Mouse (Mus musculus): ENCODE results near the gene Osbpl10. TPM values are rescaled to one million over a fixed set of nuclear protein-coding genes. Genes with fewer than 3 reads are reported as not detected.
A peak's percentile ranks its signal among the peaks of the same experiment; 100 is the strongest.

The Osbpl10 gene
- polyA plus RNA-seq, 1 experiment from 2014 or later = 0.90 TPM

- Histone ChIP-seq H3K9me3 (replicated peaks; ENCODE audit: control insufficient read depth, low read length) (no peaks in the 10 kb centered on the region), H3K4me3 (ENCODE audit: low read depth, low read length) (no peak overlapping the region), H3K36me3 (replicated peaks; ENCODE audit: control insufficient read depth, insufficient read depth, low read depth, low read length) (no peaks in the 10 kb centered on the region), H3K4me2 (ENCODE audit: low read depth, low read length) (no peak overlapping the region), H3K4me1 (ENCODE audit: control insufficient read depth, insufficient read depth, low read length) (no peaks in the 10 kb centered on the region), H3K27ac (replicated peaks; ENCODE audit: low read depth, low read length) (no peak overlapping the region), H3K9ac (replicated peaks; ENCODE audit: low read length) (no peak overlapping the region), H3K27me3 (ENCODE audit: control insufficient read depth, insufficient read depth, low read length) (no peaks in the 10 kb centered on the region)
- WGBS = 64% methylated on average over 3 of the region's 3 CpGs
- ATAC-seq (replicated peaks; ENCODE audit: insufficient number of reproducible peaks, low FRiP score, low TSS enrichment, low read depth) (no peak), DNase-seq (ENCODE audit: low spot score) (no peak)
Measured at GRCm38 (mm10) chr9:115137858-115138257, 159.5 kb downstream of the Osbpl10 start.

GRCm38 (mm10) chr9:115139597-115140332 lies 161.4 kb downstream of the Osbpl10 start:
- Histone ChIP-seq H3K9me3 (replicated peaks; ENCODE audit: control insufficient read depth, low read length) (no peaks in the 10 kb centered on the region), H3K27ac (replicated peaks; ENCODE audit: low read depth, low read length) (no peak overlapping the region), H3K36me3 (replicated peaks; ENCODE audit: control insufficient read depth, insufficient read depth, low read depth, low read length) (no peaks in the 10 kb centered on the region), H3K27me3 (ENCODE audit: control insufficient read depth, insufficient read depth, low read length) (no peaks in the 10 kb centered on the region), H3K4me2 (ENCODE audit: low read depth, low read length) (no peak overlapping the region), H3K4me1 (ENCODE audit: control insufficient read depth, insufficient read depth, low read length) (no peaks in the 10 kb centered on the region), H3K4me3 (ENCODE audit: low read depth, low read length) (no peak overlapping the region), H3K9ac (replicated peaks; ENCODE audit: low read length) (no peak overlapping the region)
- no peak for ATAC-seq (replicated peaks; ENCODE audit: insufficient number of reproducible peaks, low FRiP score, low TSS enrichment, low read depth)
- 83% methylated on average over 14 of the region's 14 CpGs for WGBS
- no peak for DNase-seq (ENCODE audit: low spot score)

- H3K27me3 ChIP-seq (ENCODE audit: control insufficient read depth, insufficient read depth, low read length) = no peaks in the 10 kb centered on the region
- no peak overlapping the region for H3K27ac ChIP-seq (replicated peaks; ENCODE audit: low read depth, low read length)
- no peak for DNase-seq (ENCODE audit: low spot score)
- no peaks in the 10 kb centered on the region for H3K9me3 ChIP-seq (replicated peaks; ENCODE audit: control insufficient read depth, low read length)
- H3K4me3 ChIP-seq (ENCODE audit: low read depth, low read length) = no peak overlapping the region
- no peak overlapping the region for H3K9ac ChIP-seq (replicated peaks; ENCODE audit: low read length)
- no peaks in the 10 kb centered on the region for H3K4me1 ChIP-seq (ENCODE audit: control insufficient read depth, insufficient read depth, low read length)
- no peak for ATAC-seq (replicated peaks; ENCODE audit: insufficient number of reproducible peaks, low FRiP score, low TSS enrichment, low read depth)
- H3K36me3 ChIP-seq (replicated peaks; ENCODE audit: control insufficient read depth, insufficient read depth, low read depth, low read length) = no peaks in the 10 kb centered on the region
- H3K4me2 ChIP-seq (ENCODE audit: low read depth, low read length) = no peak overlapping the region
- WGBS = 92% methylated on average over 5 of the region's 5 CpGs
Measured at GRCm38 (mm10) chr9:115147141-115147540, 168.8 kb downstream of the Osbpl10 start.

- H3K36me3 ChIP-seq (replicated peaks; ENCODE audit: control insufficient read depth, insufficient read depth, low read depth, low read length) = no peaks in the 10 kb centered on the region
- no peaks in the 10 kb centered on the region for H3K27me3 ChIP-seq (ENCODE audit: control insufficient read depth, insufficient read depth, low read length)
- no peak for DNase-seq (ENCODE audit: low spot score)
- H3K4me3 ChIP-seq (ENCODE audit: low read depth, low read length) = no peak overlapping the region
- no peak overlapping the region for H3K9ac ChIP-seq (replicated peaks; ENCODE audit: low read length)
- ATAC-seq (replicated peaks; ENCODE audit: insufficient number of reproducible peaks, low FRiP score, low TSS enrichment, low read depth) = no peak
- WGBS = 69% methylated on average over 13 of the region's 13 CpGs
- H3K4me1 ChIP-seq (ENCODE audit: control insufficient read depth, insufficient read depth, low read length) = no peaks in the 10 kb centered on the region
- H3K4me2 ChIP-seq (ENCODE audit: low read depth, low read length) = no peak overlapping the region
- no peak overlapping the region for H3K27ac ChIP-seq (replicated peaks; ENCODE audit: low read depth, low read length)
- H3K9me3 ChIP-seq (replicated peaks; ENCODE audit: control insufficient read depth, low read length) = no peaks in the 10 kb centered on the region
Measured at GRCm38 (mm10) chr9:115147586-115148355, 169.4 kb downstream of the Osbpl10 start.

GRCm38 (mm10) chr9:115149011-115149756 lies 170.8 kb downstream of the Osbpl10 start:
- Histone ChIP-seq H3K27ac (replicated peaks; ENCODE audit: low read depth, low read length) (no peak overlapping the region), H3K27me3 (ENCODE audit: control insufficient read depth, insufficient read depth, low read length) (no peaks in the 10 kb centered on the region), H3K9ac (replicated peaks; ENCODE audit: low read length) (no peak overlapping the region), H3K4me2 (ENCODE audit: low read depth, low read length) (no peak overlapping the region), H3K4me3 (ENCODE audit: low read depth, low read length) (no peak overlapping the region), H3K4me1 (ENCODE audit: control insufficient read depth, insufficient read depth, low read length) (no peaks in the 10 kb centered on the region), H3K9me3 (replicated peaks; ENCODE audit: control insufficient read depth, low read length) (no peaks in the 10 kb centered on the region), H3K36me3 (replicated peaks; ENCODE audit: control insufficient read depth, insufficient read depth, low read depth, low read length) (no peaks in the 10 kb centered on the region)
- WGBS = 82% methylated on average over 18 of the region's 18 CpGs
- DNase-seq (ENCODE audit: low spot score) = no peak
- no peak for ATAC-seq (replicated peaks; ENCODE audit: insufficient number of reproducible peaks, low FRiP score, low TSS enrichment, low read depth)

- H3K27ac ChIP-seq (replicated peaks; ENCODE audit: low read depth, low read length) = no peak overlapping the region
- H3K4me3 ChIP-seq (ENCODE audit: low read depth, low read length) = no peak overlapping the region
- H3K9ac ChIP-seq (replicated peaks; ENCODE audit: low read length) = no peak overlapping the region
- no peak overlapping the region for H3K4me2 ChIP-seq (ENCODE audit: low read depth, low read length)
- H3K4me1 ChIP-seq (ENCODE audit: control insufficient read depth, insufficient read depth, low read length) = no peaks in the 10 kb centered on the region
- H3K27me3 ChIP-seq (ENCODE audit: control insufficient read depth, insufficient read depth, low read length) = no peaks in the 10 kb centered on the region
- H3K9me3 ChIP-seq (replicated peaks; ENCODE audit: control insufficient read depth, low read length) = no peaks in the 10 kb centered on the region
- no peaks in the 10 kb centered on the region for H3K36me3 ChIP-seq (replicated peaks; ENCODE audit: control insufficient read depth, insufficient read depth, low read depth, low read length)
- no peak for ATAC-seq (replicated peaks; ENCODE audit: insufficient number of reproducible peaks, low FRiP score, low TSS enrichment, low read depth)
- DNase-seq (ENCODE audit: low spot score) = no peak
- 55% methylated on average over 5 of the region's 5 CpGs for WGBS
Measured at GRCm38 (mm10) chr9:115161591-115161990, 183.2 kb downstream of the Osbpl10 start.

GRCm38 (mm10) chr9:115163031-115163430 lies 184.7 kb downstream of the Osbpl10 start:
- Histone ChIP-seq H3K36me3 (replicated peaks; ENCODE audit: control insufficient read depth, insufficient read depth, low read depth, low read length) (no peaks in the 10 kb centered on the region), H3K4me2 (ENCODE audit: low read depth, low read length) (no peak overlapping the region), H3K27me3 (ENCODE audit: control insufficient read depth, insufficient read depth, low read length) (no peaks in the 10 kb centered on the region), H3K4me1 (ENCODE audit: control insufficient read depth, insufficient read depth, low read length) (no peaks in the 10 kb centered on the region), H3K27ac (replicated peaks; ENCODE audit: low read depth, low read length) (no peak overlapping the region), H3K9ac (replicated peaks; ENCODE audit: low read length) (no peak overlapping the region), H3K9me3 (replicated peaks; ENCODE audit: control insufficient read depth, low read length) (no peaks in the 10 kb centered on the region), H3K4me3 (ENCODE audit: low read depth, low read length) (no peak overlapping the region)
- DNase-seq (ENCODE audit: low spot score) (peak; percentile 59), ATAC-seq (replicated peaks; ENCODE audit: insufficient number of reproducible peaks, low FRiP score, low TSS enrichment, low read depth) (no peak; the same call in 1 of the 2 replicates)
- WGBS = 63% methylated on average over 5 of the region's 5 CpGs

Measured in embryonic facial prominence, embryonic 11.5 days (tissue).